Mouse (Mus musculus): ENCODE measurements around the gene Epdr1. TPM values are rescaled to one million over a fixed set of nuclear protein-coding genes. Genes with fewer than 3 reads are reported as not detected.
"Not testable (repeated sequence)": the region's sequence is repeated elsewhere in the genome, so short reads cannot be mapped to it uniquely, and the experiment has no call there.

The Epdr1 gene
- polyA plus RNA-seq, 1 experiment from 2014 or later, result 21.2 TPM

DNA sequence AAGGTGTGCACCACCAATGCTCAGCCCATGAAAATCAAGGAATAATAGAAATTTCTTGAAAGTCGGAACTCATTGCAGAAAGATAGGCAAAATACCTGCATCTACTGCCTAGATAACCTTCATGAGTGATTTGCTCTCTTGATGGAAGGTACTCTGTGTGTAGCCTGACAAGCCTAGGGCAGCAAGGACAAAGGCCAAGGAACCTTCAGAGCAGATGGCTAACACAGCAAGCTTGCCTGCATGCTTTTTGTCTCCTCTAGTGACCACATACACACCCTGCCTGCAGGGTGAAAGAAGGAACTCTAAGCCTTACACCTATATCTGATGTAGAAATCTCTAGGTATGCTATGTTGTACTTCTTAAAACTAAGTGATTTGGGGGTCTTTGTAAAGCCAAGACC lies 24.6 kb downstream of the Epdr1 start:
- Histone ChIP-seq H3K27ac (replicated peaks) (no peak overlapping the region), H3K4me2 (no peak overlapping the region)
- WGBS, result 94% methylated on average over 1 of the region's 1 CpGs

DNA sequence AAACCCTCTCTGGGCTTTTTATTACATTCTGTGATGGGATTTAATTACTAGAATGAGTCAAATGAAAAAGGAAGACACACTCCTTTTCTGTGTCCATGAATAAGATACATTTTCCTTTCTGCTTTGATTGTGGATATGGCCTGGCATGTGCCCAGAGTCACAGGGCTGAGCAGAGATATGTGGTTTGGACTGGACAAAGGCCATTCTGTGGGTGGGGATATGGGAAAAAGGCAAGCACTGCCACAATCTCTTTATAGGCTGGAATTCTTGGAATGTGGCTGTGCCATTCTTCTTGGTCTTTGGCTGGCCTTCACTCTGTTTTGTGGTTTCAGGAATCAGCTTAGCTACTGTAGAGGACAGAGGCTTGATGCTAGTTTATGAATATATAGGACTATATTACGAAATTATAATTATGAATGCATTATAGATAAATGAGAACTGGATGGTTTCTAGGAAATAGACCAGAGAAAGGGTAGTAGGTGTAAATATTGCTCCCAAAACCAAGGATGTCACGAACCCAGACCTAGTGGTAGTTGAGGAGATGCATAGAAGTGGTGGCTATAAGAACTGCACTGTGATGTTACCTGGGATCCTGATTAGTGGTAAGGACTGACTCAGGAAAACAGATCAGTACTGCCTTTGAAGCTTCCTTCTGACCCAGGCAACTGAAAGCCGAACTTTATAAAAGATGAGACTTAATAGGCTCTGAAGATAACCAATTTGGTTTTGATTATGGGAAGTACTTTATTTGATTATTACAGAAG lies 28.5 kb downstream of the Epdr1 start:
- 0 out of 2 replicates have a peak, but pooled peaks cover 4% of the 10 kb centered on the region for H3K36me3 ChIP-seq
- H3K4me1 ChIP-seq (replicated peaks), result no peaks in the 10 kb centered on the region
- no peak overlapping the region for H3K27ac ChIP-seq (replicated peaks)
- no peaks in the 10 kb centered on the region for H3K27me3 ChIP-seq
- H3K9ac ChIP-seq, result no peak overlapping the region
- H3K9me3 ChIP-seq, result no peaks in the 10 kb centered on the region
- no peak overlapping the region for H3K4me3 ChIP-seq
- no peak overlapping the region for H3K4me2 ChIP-seq
- no peak for ATAC-seq (ENCODE audit: low read depth)
- 88% methylated on average over 3 of the region's 3 CpGs for WGBS

More for the DNA sequence above, 24.6 kb downstream of the Epdr1 start:
- ATAC-seq (ENCODE audit: low read depth), result no peak
- no peaks in the 10 kb centered on the region for H3K9me3 ChIP-seq
- H3K36me3 ChIP-seq, result 0 out of 2 replicates have a peak, but pooled peaks cover 4% of the 10 kb centered on the region
- H3K27me3 ChIP-seq, result no peaks in the 10 kb centered on the region
- no peak overlapping the region for H3K9ac ChIP-seq
- no peak overlapping the region for H3K4me3 ChIP-seq
- H3K4me1 ChIP-seq (replicated peaks), result no peaks in the 10 kb centered on the region

DNA sequence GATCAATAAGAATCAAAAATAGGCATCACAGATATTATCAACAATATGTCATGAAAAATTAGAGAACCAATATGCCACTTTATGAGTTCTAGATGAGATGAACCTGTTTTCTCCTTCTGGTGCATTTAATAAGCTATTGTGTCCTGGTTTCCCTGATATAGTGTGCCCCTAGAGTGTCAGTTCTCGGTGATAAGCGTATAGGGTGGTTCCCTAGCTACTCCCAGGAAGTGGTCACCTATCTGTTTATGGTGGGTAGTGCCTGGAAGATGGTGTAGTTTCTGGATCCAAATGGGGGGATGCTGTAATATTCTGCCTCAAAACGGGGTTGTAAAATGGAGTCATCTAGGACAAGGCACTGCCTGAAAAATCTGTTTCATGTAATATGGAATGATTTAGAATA lies 43.8 kb downstream of the Epdr1 start:
- no peak overlapping the region for H3K9ac ChIP-seq
- no peaks in the 10 kb centered on the region for H3K4me1 ChIP-seq (replicated peaks)
- no peak overlapping the region for H3K4me2 ChIP-seq
- ATAC-seq (ENCODE audit: low read depth), result no peak
- H3K36me3 ChIP-seq, result no peaks in the 10 kb centered on the region
- H3K4me3 ChIP-seq, result no peak overlapping the region
- no peaks in the 10 kb centered on the region for H3K27me3 ChIP-seq
- H3K9me3 ChIP-seq, result no peaks in the 10 kb centered on the region
- H3K27ac ChIP-seq (replicated peaks), result no peak overlapping the region
- 89% methylated on average over 3 of the region's 3 CpGs for WGBS

DNA sequence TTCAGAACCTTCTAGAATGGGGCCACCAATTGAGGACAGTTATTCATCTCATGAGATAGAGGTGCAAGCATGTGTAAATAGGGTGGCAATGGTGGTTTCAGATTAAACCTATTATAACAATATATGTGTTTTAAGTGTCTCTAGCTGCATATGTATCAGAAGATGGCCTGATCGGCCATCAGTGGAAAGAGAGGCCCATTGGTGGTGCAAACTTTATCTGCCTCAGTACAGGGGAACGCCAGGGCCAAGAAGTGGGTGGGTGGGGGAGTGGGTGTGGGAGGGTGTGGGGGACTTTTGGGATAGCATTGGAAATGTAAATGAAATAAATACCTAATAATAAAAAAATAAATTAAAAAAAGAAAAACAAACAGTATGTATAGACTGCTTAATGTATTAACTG lies 45.0 kb downstream of the Epdr1 start:
- WGBS, result 95% methylated on average over 2 of the region's 2 CpGs
- not testable (repeated sequence) for H3K4me2 ChIP-seq; ATAC-seq (ENCODE audit: low read depth); H3K27me3 ChIP-seq; H3K9me3 ChIP-seq; H3K4me3 ChIP-seq; H3K9ac ChIP-seq; H3K36me3 ChIP-seq; H3K27ac ChIP-seq (replicated peaks); H3K4me1 ChIP-seq (replicated peaks)

DNA sequence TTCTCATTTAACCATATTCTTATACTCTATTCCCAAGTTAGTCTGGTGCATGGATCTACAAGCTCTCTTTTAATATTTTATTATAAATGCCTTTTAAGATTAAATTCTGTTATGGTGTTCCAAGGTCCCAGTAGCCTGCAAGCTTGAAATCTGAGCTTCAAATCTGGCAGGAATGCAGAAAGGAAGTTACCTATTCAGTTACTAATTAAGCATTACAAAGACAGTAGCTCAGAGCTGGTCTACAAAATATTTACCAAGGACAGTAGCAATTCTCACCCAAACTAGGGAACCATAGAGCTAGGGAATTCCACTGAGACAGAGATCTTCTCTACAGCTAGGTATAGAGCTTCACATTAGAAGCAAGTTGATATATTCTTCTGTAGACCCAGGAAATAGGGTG lies 49.6 kb downstream of the Epdr1 start:
- H3K9ac ChIP-seq; H3K4me2 ChIP-seq; H3K27me3 ChIP-seq; H3K27ac ChIP-seq (replicated peaks); H3K4me1 ChIP-seq (replicated peaks); H3K4me3 ChIP-seq; H3K9me3 ChIP-seq; ATAC-seq (ENCODE audit: low read depth); H3K36me3 ChIP-seq: not testable (repeated sequence)

DNA sequence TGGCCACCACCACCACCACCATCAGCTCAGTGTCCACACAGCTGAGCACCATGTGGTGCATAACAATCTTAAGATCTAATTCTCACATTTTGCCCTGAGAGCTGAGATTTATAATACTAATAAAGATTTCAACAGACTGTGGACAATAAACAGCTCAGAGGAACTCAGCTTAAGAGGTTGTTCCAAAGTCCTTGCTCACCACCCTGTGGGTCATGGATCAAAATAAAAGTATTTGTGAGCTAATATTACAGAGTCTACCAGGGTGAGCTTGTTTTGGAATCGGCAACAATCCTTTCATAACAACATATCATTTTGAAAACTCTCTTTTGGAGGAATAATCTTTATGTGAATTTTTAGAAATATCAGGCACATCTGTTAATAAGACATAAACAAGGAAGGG lies 57.2 kb downstream of the Epdr1 start:
- WGBS, result 96% methylated on average over 1 of the region's 1 CpGs

DNA sequence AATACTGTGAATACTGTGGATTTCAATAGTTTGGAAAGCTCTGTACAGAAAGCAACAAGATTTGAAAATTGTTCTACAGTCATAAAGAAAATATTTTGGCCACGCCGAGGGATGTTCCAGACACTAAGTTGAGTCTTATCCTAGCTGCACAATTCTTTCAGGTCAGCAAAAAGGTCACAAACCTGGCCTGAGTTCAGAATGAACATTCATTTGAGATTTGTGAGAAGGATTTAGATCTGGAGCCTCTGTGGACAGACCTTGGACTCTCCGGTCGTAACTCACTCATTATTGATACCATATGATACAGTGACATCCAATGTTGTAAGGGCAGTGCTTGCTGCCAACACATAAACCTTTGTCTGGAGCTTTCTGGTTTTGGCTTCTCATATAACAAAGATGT lies 64.3 kb downstream of the Epdr1 start:
- Histone ChIP-seq H3K4me3 (no peak overlapping the region), H3K9ac (no peak overlapping the region), H3K9me3 (no peaks in the 10 kb centered on the region), H3K27me3 (no peaks in the 10 kb centered on the region), H3K36me3 (no peaks in the 10 kb centered on the region), H3K27ac (replicated peaks) (no peak overlapping the region), H3K4me2 (no peak overlapping the region), H3K4me1 (replicated peaks) (no peaks in the 10 kb centered on the region)
- ATAC-seq (ENCODE audit: low read depth), result no peak
- 92% methylated on average over 4 of the region's 4 CpGs for WGBS

More for the DNA sequence above, 57.2 kb downstream of the Epdr1 start:
- Histone ChIP-seq H3K9me3 (no peaks in the 10 kb centered on the region), H3K36me3 (no peaks in the 10 kb centered on the region), H3K27me3 (no peaks in the 10 kb centered on the region), H3K9ac (no peak overlapping the region), H3K4me2 (no peak overlapping the region), H3K4me1 (replicated peaks) (no peaks in the 10 kb centered on the region), H3K27ac (replicated peaks) (no peak overlapping the region), H3K4me3 (no peak overlapping the region)
- no peak for ATAC-seq (ENCODE audit: low read depth)

Other genes starting within 250 kb of the Epdr1 start
- gene Stard3nl, start 224.1 kb downstream of the Epdr1 start, polyA plus RNA-seq (2015; fragmentation: Nextera tagmentation; extraction: Ambion mirVana), result 207 and 215 TPM in 2 replicates
- 5.1 and 5.8 TPM in 2 replicates for gene Sfrp4, start 3.2 kb upstream of the Epdr1 start, polyA plus RNA-seq (2015; fragmentation: Nextera tagmentation; extraction: Ambion mirVana)
- gene Nme8, start 77.9 kb upstream of the Epdr1 start, polyA plus RNA-seq (2015; fragmentation: Nextera tagmentation; extraction: Ambion mirVana), result not detected in 2 replicates
- 0.10 TPM in 1 of 2 replicates, not detected in the other for gene Gpr141, start 204.3 kb upstream of the Epdr1 start, polyA plus RNA-seq (2015; fragmentation: Nextera tagmentation; extraction: Ambion mirVana)